Comparison of ENCODE assay signal across 27 mouse cellular contexts in genomic region chr5:147204905-147205304, GRCm38 (mm10). TPM values are rescaled to one million over a fixed set of nuclear protein-coding genes. Genes with fewer than 3 reads are reported as not detected.
DNase-seq lines count a peak whose midpoint lies in the region; ATAC-seq and TF ChIP-seq lines count a peak whose summit lies in the region.
"Had no signal": no experiment of that assay in that cellular context is flagged by ENCODE, and none has a peak within 500 bp of the region (broad histone marks: within the 10 kb centered on the region; RNA-seq: fewer than 3 reads in every experiment).

No protein-coding gene starts in this region.

- peaks cover 6% of the 10 kb centered on the region; the same call in 1 of the 2 replicates for H3K4me1 ChIP-seq in forebrain, embryonic 11.5 days (replicated peaks; ENCODE audit: control insufficient read depth, insufficient read depth, low read length)
- H3K4me1 ChIP-seq in forebrain, postnatal 0 days (ENCODE audit: insufficient read depth) = no peaks in the 10 kb centered on the region
- peaks cover 7% of the 10 kb centered on the region for H3K4me1 ChIP-seq in midbrain, embryonic 14.5 days (ENCODE audit: control insufficient read depth, insufficient read depth, low read length)
- H3K4me1 ChIP-seq in midbrain, embryonic 11.5 days (ENCODE audit: control insufficient read depth, insufficient read depth, low read length) = no peaks in the 10 kb centered on the region
- H3K4me1 ChIP-seq in forebrain, embryonic 13.5 days = peaks cover 10% of the 10 kb centered on the region
- H3K4me1 ChIP-seq in liver, postnatal 0 days (ENCODE audit: insufficient read depth) = no peaks in the 10 kb centered on the region
- H3K4me1 ChIP-seq: embryonic facial prominence, embryonic 12.5 days had no signal

- TF ChIP-seq CTCF in forebrain, postnatal 0 days (IDR thresholded peaks at IDR 0.05; ENCODE audit: low read depth) = no peak
- TF ChIP-seq CTCF in liver, postnatal 0 days (IDR thresholded peaks at IDR 0.05; ENCODE audit: low read depth) = no peak

- H3K9me3 ChIP-seq in forebrain, embryonic 11.5 days (ENCODE audit: control insufficient read depth, low read length) = no peaks in the 10 kb centered on the region
- no peaks in the 10 kb centered on the region for H3K9me3 ChIP-seq in forebrain, postnatal 0 days (ENCODE audit: low read length)
- H3K9me3 ChIP-seq in midbrain, embryonic 14.5 days (ENCODE audit: control insufficient read depth, low read length) = no peaks in the 10 kb centered on the region
- no peaks in the 10 kb centered on the region; the same call in 1 of the 2 replicates for H3K9me3 ChIP-seq in midbrain, embryonic 11.5 days (ENCODE audit: control insufficient read depth, low read length)
- 0 out of 2 replicates have a peak, but pooled peaks cover 4% of the 10 kb centered on the region for H3K9me3 ChIP-seq in forebrain, embryonic 13.5 days (replicated peaks)
- H3K9me3 ChIP-seq in liver, postnatal 0 days (ENCODE audit: low read length) = 0 out of 2 replicates have a peak, but pooled peaks cover 3% of the 10 kb centered on the region
- H3K9me3 ChIP-seq: embryonic facial prominence, embryonic 12.5 days had no signal

- ATAC-seq in forebrain, embryonic 11.5 days (replicated peaks; ENCODE audit: low FRiP score) = 0 out of 2 replicates have a peak, but pooled peaks have one; percentile 15
- no peak for ATAC-seq in forebrain, postnatal 0 days
- ATAC-seq in midbrain, embryonic 14.5 days (ENCODE audit: low FRiP score, low TSS enrichment) = no peak; the same call in 1 of the 2 replicates
- no peak for ATAC-seq in midbrain, embryonic 11.5 days (ENCODE audit: low FRiP score)
- peak; percentile 48; the same call in 1 of the 2 replicates for ATAC-seq in forebrain, embryonic 13.5 days
- ATAC-seq in liver, postnatal 0 days = no peak

- no peak for TF ChIP-seq EP300 in liver, postnatal 0 days (IDR thresholded peaks at IDR 0.05; ENCODE audit: low read depth)

- H3K27ac ChIP-seq in forebrain, embryonic 11.5 days (ENCODE audit: low read depth, low read length) = no peak overlapping the region
- no peak overlapping the region for H3K27ac ChIP-seq in forebrain, postnatal 0 days (ENCODE audit: low read depth, low read length)
- H3K27ac ChIP-seq in midbrain, embryonic 14.5 days (replicated peaks; ENCODE audit: low read depth, low read length) = no peak overlapping the region
- H3K27ac ChIP-seq in midbrain, embryonic 11.5 days (ENCODE audit: low read depth, low read length) = no peak overlapping the region
- no peak overlapping the region for H3K27ac ChIP-seq in forebrain, embryonic 13.5 days
- H3K27ac ChIP-seq in liver, postnatal 0 days (ENCODE audit: low read depth) = no peak overlapping the region
- H3K27ac ChIP-seq: embryonic facial prominence, embryonic 12.5 days; hindbrain, embryonic 10.5 days; layer of hippocampus, adult 2 months; stomach, postnatal 0 days had no signal

- no peak for DNase-seq in forebrain, embryonic 11.5 days (ENCODE audit: low spot score)
- no peak for DNase-seq in forebrain, postnatal 0 days
- DNase-seq in midbrain, embryonic 14.5 days = peak; percentile 73
- no peak for DNase-seq in midbrain, embryonic 11.5 days (ENCODE audit: low spot score, missing footprints)
- DNase-seq in retina, postnatal 1 day = peak; percentile 50
- no peak for DNase-seq in liver, postnatal 0 days
- DNase-seq in cerebellum, postnatal 10 days = no peak
- DNase-seq: adrenal gland, adult 8-10 months; cerebellum, postnatal 14 days; gastrocnemius, postnatal 36 days; kidney, adult 18-20 months; kidney, postnatal 10 days; layer of hippocampus, postnatal 36 days; lung, postnatal 10 days had no signal

- H3K9ac ChIP-seq in forebrain, embryonic 11.5 days (ENCODE audit: low read length) = no peak overlapping the region
- no peak overlapping the region for H3K9ac ChIP-seq in forebrain, postnatal 0 days
- H3K9ac ChIP-seq in midbrain, embryonic 14.5 days (replicated peaks; ENCODE audit: low read length) = no peak overlapping the region
- H3K9ac ChIP-seq in midbrain, embryonic 11.5 days (ENCODE audit: low read length) = no peak overlapping the region
- H3K9ac ChIP-seq in forebrain, embryonic 13.5 days = no peak overlapping the region
- H3K9ac ChIP-seq in liver, postnatal 0 days (replicated peaks) = no peak overlapping the region
- H3K9ac ChIP-seq: embryonic facial prominence, embryonic 12.5 days had no signal

- H3K36me3 ChIP-seq in forebrain, embryonic 11.5 days (ENCODE audit: control insufficient read depth, insufficient read depth, low read length) = no peaks in the 10 kb centered on the region
- H3K36me3 ChIP-seq in forebrain, postnatal 0 days (ENCODE audit: insufficient read depth) = no peaks in the 10 kb centered on the region
- no peaks in the 10 kb centered on the region for H3K36me3 ChIP-seq in midbrain, embryonic 14.5 days (ENCODE audit: control insufficient read depth, insufficient read depth, low read length)
- H3K36me3 ChIP-seq in midbrain, embryonic 11.5 days (ENCODE audit: control insufficient read depth, insufficient read depth, low read length) = no peaks in the 10 kb centered on the region
- no peaks in the 10 kb centered on the region for H3K36me3 ChIP-seq in forebrain, embryonic 13.5 days (ENCODE audit: poor library complexity, severe bottlenecking)
- H3K36me3 ChIP-seq in liver, postnatal 0 days (replicated peaks; ENCODE audit: insufficient read depth, low read length) = no peaks in the 10 kb centered on the region
- H3K36me3 ChIP-seq: embryonic facial prominence, embryonic 12.5 days; hindbrain, embryonic 10.5 days had no signal

- peaks cover 3% of the 10 kb centered on the region; the same call in 1 of the 2 replicates for H3K27me3 ChIP-seq in forebrain, embryonic 11.5 days (ENCODE audit: control insufficient read depth, insufficient read depth, low read length)
- H3K27me3 ChIP-seq in forebrain, postnatal 0 days (ENCODE audit: insufficient read depth, low read length) = no peaks in the 10 kb centered on the region
- H3K27me3 ChIP-seq in midbrain, embryonic 14.5 days (ENCODE audit: control insufficient read depth, insufficient read depth, low read length) = no peaks in the 10 kb centered on the region; the same call in 1 of the 2 replicates
- H3K27me3 ChIP-seq in midbrain, embryonic 11.5 days (ENCODE audit: control insufficient read depth, insufficient read depth, low read length) = no peaks in the 10 kb centered on the region
- peaks cover 66% of the 10 kb centered on the region for H3K27me3 ChIP-seq in forebrain, embryonic 13.5 days
- no peaks in the 10 kb centered on the region for H3K27me3 ChIP-seq in liver, postnatal 0 days (ENCODE audit: insufficient read depth, low read length)

- H3K4me2 ChIP-seq in forebrain, embryonic 11.5 days (ENCODE audit: low read depth, low read length, severe bottlenecking) = no peak overlapping the region
- no peak overlapping the region for H3K4me2 ChIP-seq in forebrain, postnatal 0 days (ENCODE audit: low read depth)
- H3K4me2 ChIP-seq in midbrain, embryonic 14.5 days (ENCODE audit: low read length) = 0 out of 2 replicates have a peak overlapping the region, but pooled peaks have one; percentile 12
- no peak overlapping the region for H3K4me2 ChIP-seq in midbrain, embryonic 11.5 days
- H3K4me2 ChIP-seq in forebrain, embryonic 13.5 days = peak overlapping the region; percentile 14
- no peak overlapping the region for H3K4me2 ChIP-seq in liver, postnatal 0 days (ENCODE audit: low read depth, low read length)
- H3K4me2 ChIP-seq: embryonic facial prominence, embryonic 12.5 days had no signal

- H3K4me3 ChIP-seq in forebrain, embryonic 11.5 days (ENCODE audit: low read depth, low read length) = no peak overlapping the region
- no peak overlapping the region for H3K4me3 ChIP-seq in forebrain, postnatal 0 days (ENCODE audit: low read depth, low read length)
- H3K4me3 ChIP-seq in midbrain, embryonic 14.5 days (replicated peaks; ENCODE audit: low read depth, low read length) = no peak overlapping the region
- H3K4me3 ChIP-seq in midbrain, embryonic 11.5 days (ENCODE audit: low read depth, low read length) = no peak overlapping the region
- no peak overlapping the region for H3K4me3 ChIP-seq in forebrain, embryonic 13.5 days
- H3K4me3 ChIP-seq in liver, postnatal 0 days (ENCODE audit: low read depth, low read length) = no peak overlapping the region
- H3K4me3 ChIP-seq: embryonic facial prominence, embryonic 12.5 days; hindbrain, embryonic 10.5 days; layer of hippocampus, adult 2 months had no signal

- WGBS in forebrain, embryonic 11.5 days = 7% methylated on average over 6 of the region's 6 CpGs
- 5% methylated on average over 6 of the region's 6 CpGs for whole genome bisulfite sequencing in forebrain, postnatal 0 days
- WGBS in midbrain, embryonic 14.5 days = 4% methylated on average over 6 of the region's 6 CpGs
- 13% methylated on average over 6 of the region's 6 CpGs for WGBS in midbrain, embryonic 11.5 days
- 2% methylated on average over 6 of the region's 6 CpGs for WGBS in forebrain, embryonic 13.5 days
- 22% methylated on average over 6 of the region's 6 CpGs for WGBS in liver, postnatal 0 days (ENCODE audit: insufficient replicate concordance)

RNA-seq across cellular contexts. Expression of gene Gsx1, which starts 16.4 kb away (rescaled TPM):
- polyA plus RNA-seq in forebrain, embryonic 11.5 days (2014; fragmentation: Nextera tagmentation; extraction: Ambion mirVana) = 8.9 and 10.6 TPM in 2 replicates
- 1.2 and 3.2 TPM in 2 replicates for total RNA-seq in forebrain, postnatal 0 days (2014; rRNA removed)
- polyA plus RNA-seq in forebrain, postnatal 0 days (2015; fragmentation: Nextera tagmentation; extraction: Ambion mirVana) = 1.2 and 1.4 TPM in 2 replicates
- 5.7 and 8.6 TPM in 2 replicates for polyA plus RNA-seq in midbrain, embryonic 14.5 days (2014; fragmentation: Nextera tagmentation; extraction: Ambion mirVana)
- 14.6 and 19.0 TPM in 2 replicates for polyA plus RNA-seq in midbrain, embryonic 11.5 days (2014; fragmentation: Nextera tagmentation; extraction: Ambion mirVana)
- polyA plus RNA-seq in forebrain, embryonic 13.5 days (2015; fragmentation: Nextera tagmentation; extraction: Ambion mirVana) = 4.0 and 4.7 TPM in 2 replicates
- polyA plus RNA-seq in liver, postnatal 0 days (2015; fragmentation: Nextera tagmentation; extraction: Ambion mirVana) = not detected in 2 replicates
- total RNA-seq: adrenal gland, adult 8-10 months; CH12.LX; gastrocnemius, postnatal 36 days; heart, adult 8-10 months; megakaryocyte, adult 5-6 weeks had no signal
- polyA plus RNA-seq: heart, embryonic 16.5 days; limb, embryonic 14.5 days; liver, embryonic 16.5 days; stomach, postnatal 0 days; thymus, postnatal 0 days; urinary bladder, adult 2 months had no signal

Comparison
In these comparisons a context has a peak if more than half of its experiments do, and no peak if none do; other contexts are left out.
1. ATAC-seq: peak in forebrain, embryonic 11.5 days (single experiment) and forebrain, embryonic 13.5 days (single experiment); none in forebrain, postnatal 0 days (single experiment), midbrain, embryonic 14.5 days (single experiment), midbrain, embryonic 11.5 days (single experiment) and liver, postnatal 0 days (single experiment).
2. DNase-seq: peak in midbrain, embryonic 14.5 days (single experiment) and retina, postnatal 1 day (single experiment); none in forebrain, embryonic 11.5 days (single experiment), forebrain, postnatal 0 days (single experiment), midbrain, embryonic 11.5 days (single experiment), liver, postnatal 0 days (single experiment) and cerebellum, postnatal 10 days (0 of 2).
3. H3K4me2 ChIP-seq: peak in midbrain, embryonic 14.5 days (single experiment) and forebrain, embryonic 13.5 days (single experiment); none in forebrain, embryonic 11.5 days (single experiment), forebrain, postnatal 0 days (single experiment), midbrain, embryonic 11.5 days (single experiment) and liver, postnatal 0 days (single experiment).